Mouse (Mus musculus) lung, postnatal 36 days (tissue): ENCODE data around the gene St6galnac6.
A peak's percentile ranks its signal among the peaks of the same experiment; 100 is the strongest.

Experiments used
- DNase-seq: peaks from one replicate; pipeline ENCODE4 v3.0.0; 2022; ENCODE audit warnings: mixed read lengths

The St6galnac6 gene

DNA sequence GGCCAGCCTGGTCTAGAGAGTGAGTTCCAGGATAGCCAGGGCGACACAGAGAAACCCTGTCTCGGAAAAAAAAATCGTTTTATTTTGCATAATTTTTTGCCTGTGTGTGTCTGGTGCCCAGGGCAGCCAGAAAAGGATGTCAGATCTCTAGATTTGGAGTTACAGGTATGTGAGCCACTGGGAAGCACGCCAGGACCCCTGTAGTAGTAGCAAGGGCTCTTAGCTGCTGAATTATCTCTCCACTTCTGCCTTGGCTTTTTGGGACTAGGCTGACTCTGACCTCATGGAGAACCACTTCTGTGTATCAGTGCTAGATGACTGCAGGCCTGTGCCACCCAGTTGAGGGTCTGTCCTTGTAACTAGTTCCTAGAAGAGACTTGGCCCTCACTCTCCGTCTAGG is 42.3 kb downstream of the St6galnac6 start:
- DNase-seq = no peak

DNA sequence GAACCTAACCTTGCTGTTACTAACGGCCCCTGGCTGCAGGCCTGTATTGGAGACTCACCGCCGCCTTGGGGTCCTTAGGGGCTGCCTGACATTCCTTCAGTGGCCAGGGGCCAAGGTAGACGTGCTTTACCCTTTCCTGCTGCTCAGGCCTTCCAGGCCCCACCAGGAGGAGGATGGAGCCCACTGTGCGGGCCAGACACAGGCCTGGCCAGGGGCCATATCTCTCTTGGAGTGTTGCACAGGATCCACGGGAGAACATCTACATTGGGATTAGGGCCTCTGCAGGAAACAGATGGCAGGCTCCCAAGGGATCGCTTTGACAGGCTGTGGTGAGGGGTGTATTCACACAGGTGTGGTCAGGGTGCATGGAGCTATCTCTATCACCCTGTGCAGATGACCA is 43.3 kb downstream of the St6galnac6 start:
- DNase-seq = no peak

DNA sequence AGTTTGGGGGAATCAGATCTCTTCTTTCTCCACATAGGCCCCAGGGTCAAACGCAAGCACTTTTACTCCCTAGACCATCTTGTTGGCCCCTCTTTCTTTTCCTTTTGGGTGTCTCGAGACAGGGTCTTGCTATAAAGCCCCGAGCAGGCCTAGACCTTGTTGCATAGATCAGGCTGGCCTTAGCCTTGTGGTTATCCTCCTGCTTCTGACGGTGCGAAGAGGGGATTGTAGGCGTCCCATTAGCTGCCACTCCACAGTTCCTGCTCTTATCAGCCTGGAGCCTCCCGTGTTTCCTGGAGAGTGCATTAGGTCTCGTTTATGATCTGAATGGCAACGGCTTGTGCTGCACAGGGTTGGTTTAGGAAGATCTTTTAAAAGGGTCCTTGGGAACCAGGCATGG is 44.6 kb downstream of the St6galnac6 start:
- no peak for DNase-seq

DNA sequence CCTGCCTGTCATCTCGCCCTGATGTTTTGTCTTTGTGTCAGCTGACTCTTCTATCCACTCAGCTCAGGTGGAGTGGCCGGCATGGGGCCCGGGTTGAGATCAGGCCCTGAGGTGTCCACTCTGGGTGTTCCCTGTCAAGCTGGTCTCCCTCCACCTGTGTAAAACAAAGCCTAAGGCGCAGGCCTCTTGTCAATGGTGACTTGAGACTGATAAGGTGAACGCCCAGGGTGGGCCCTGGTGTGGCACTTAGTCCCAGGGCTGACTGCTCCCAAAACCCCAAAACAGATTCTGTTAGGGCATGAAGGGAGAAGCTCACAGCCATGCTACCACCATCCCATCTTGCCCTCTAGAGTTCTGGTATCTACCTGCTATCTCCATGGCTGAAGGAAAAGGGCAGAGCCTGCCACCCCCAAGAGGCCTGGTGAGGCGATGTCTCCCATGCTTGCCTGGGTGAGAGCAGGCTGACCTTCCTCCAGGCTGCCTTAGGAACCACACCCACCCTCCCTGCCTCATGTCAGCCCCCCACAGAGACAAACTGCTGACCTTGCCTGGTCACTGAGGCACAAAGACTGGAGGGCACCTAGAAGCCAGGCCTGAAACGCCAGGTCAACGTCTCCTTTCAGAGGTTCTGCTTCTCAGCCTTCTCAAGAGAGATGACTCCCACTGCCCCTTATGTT is 45.4 kb downstream of the St6galnac6 start:
- DNase-seq = no peak

DNA sequence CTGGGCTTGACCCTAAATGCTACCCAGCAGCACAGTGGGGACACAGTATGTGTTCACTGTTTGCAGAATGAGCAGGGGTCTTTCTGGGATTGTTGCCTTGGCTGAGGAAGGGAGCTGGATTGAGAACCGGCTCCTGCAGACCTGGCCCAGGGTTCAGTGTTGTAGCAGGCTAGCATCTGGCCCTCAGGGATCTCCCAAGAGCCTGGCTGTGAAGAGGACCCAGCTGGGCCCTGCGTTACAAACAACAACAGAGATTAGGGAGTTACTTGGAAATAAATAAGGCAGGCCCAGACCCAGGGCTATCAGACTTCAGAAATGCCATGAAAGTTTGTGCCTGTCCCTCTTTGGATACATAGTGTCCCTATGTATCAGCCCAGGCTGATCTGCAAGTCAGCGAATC is 46.1 kb downstream of the St6galnac6 start:
- no peak for DNase-seq

DNA sequence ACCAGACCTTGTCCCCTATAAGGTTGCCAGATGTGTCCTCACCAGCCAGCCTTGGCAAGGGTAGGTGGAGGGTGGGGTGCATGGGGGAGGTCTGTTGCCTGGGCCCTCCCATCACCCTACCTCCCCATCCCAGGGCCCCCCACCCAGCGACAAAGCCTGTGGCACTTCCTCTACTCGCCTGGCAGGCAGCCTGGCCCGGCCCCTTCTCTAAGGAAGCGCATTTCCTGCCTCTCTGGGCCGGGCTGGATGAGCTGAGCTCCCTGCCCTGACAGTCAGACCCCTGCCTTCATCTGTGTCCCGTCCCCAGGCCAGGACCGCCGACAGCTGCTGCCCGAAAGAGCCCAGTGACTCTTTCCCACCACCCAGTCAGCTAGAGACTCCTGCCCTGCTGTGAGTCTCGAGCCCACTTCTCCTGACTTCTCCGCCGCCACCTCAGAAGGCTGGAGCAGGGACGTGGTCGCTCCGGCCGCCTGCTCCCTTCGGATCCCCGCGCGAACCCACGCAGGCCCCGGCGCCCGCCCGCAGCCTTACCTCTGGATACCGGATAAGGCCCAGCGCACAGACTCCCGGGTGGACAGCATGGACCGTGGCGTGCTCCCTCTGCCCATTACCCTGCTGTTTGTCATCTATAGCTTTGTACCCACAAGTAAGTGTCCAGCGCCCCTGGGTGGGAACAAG is 47.0 kb downstream of the St6galnac6 start, which contains the start of gene Eng:
Eng (plus strand) TSS at position 217 of the 678 bp plus-strand sequence.
- DNase-seq = peak; percentile 92

DNA sequence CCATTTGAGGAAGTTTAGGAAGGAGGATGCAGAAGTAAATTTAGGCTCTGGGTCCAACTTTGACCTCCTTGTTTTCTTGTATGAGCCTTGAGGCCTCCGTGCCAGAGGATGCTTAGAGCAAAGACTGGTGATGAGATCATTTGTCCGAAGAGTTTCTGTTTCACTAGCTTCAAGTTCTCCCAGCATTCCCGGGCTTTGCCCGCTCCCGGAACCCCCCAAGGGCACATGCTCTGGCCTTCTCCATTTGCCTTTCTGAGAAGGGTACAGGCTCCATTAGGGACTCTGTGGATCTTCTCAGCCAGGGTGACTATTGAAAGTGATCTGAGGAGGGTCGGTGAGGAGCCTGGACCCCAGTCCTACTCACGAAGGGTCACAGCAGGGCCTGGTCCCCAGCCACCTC is 47.9 kb downstream of the St6galnac6 start:
- DNase-seq = no peak

DNA sequence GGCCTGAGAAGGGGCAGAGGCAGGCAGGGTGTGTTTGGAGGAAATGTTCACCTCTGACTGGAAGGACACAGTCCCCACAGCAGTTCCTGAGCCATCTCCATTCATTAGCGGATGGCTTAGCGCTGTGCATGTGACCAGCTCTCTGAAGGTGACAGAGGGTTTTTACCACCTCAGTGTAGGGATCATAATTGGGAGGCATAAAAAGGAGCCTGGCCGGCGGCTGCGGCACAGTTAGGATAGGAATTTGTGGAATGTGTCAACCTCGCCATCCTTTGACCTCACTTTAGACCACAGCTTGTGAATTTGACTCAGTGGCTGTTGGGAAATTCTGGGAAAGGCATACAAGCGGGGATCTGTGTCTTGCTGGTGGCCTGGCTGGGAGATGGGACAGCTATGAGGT is 54.3 kb downstream of the St6galnac6 start:
- no peak for DNase-seq

DNA sequence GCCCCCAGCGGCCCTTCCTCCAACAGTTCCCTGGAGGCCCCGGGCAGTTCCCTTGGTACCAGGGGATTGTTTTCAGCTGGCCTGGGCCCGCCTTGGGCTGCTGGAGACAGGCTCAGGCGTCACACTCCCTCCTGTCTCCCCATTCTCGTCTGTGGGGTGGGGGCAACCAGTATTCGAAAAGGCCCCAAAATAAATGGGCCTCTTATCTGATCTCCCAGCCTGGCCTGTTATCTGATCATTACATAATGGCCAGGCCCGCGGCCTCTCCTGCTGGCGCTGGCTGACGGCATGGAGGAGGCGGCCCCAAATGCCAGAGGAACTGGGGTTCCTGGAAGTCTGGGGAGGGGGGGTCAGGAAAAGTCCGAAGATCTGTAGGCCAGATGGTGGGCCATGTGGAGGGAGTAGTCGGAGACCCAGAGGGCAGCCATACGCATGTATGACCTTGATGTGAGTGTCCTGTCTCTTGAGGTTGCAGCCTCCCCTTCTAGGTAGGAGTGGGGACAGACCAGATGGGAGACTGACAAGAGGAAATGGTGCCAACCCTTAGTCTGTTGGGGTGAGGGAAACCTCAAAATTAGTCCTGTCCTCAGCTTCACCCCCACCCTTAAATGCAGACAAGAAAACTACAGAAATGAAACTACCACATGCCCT is 55.4 kb downstream of the St6galnac6 start:
- peak; percentile 80 for DNase-seq

DNA sequence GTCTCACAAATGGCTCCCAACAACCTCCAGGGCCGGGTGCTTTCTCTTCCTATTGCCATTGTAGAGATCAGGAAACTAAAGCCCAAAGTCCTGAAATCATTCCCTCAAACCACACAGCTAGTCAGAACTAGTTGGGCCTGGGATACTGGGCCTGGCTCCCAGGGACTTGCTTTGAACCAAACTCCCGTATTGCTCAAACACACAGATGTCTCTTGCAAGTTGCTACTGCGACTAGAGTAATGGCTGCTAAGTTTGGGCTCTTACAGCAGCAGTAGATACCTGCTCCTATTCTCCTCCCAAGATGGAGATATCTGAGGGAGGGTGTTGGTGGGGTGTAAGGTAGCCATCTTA is 55.9 kb downstream of the St6galnac6 start:
- no peak for DNase-seq

DNA sequence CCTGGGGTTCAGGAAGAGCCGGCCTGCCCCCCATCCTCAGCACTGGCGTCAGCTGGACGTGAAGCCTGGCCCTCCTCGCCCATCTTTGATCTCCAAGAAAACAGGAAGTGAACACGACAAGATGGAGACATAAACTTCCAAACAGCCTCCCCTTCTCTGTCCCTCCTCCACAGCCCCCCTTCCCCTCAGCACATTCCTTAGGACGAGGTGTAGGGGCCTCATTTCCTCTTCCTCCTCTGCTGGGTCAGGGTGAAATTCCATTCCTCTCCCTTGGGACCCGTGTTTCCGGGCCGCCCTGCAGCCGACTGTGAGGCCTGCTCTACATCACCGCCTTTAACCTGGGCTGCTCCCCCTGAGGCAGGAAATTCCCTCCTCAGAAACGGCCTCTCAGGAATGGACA is 56.3 kb downstream of the St6galnac6 start:
- peak; percentile 77 for DNase-seq

DNA sequence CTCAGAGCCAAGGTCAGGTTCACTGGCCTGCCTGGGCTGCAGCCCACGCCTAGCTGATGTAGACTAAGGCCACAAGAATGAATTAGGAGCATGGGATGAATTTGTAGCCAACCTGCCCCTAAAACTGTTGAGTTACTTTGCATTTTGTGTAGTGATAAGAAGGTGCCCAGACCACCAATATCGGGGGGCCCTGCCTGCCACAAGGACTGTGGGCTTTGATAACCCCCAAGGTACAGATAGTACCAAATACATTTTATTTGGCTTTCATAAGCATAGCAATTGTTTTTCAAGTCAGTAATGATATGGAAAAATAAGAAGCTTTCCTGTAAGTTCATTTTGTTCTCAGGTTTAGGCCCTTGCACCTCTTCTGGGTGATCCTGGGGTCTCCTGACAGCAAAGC is 59.4 kb downstream of the St6galnac6 start:
- DNase-seq = no peak

DNA sequence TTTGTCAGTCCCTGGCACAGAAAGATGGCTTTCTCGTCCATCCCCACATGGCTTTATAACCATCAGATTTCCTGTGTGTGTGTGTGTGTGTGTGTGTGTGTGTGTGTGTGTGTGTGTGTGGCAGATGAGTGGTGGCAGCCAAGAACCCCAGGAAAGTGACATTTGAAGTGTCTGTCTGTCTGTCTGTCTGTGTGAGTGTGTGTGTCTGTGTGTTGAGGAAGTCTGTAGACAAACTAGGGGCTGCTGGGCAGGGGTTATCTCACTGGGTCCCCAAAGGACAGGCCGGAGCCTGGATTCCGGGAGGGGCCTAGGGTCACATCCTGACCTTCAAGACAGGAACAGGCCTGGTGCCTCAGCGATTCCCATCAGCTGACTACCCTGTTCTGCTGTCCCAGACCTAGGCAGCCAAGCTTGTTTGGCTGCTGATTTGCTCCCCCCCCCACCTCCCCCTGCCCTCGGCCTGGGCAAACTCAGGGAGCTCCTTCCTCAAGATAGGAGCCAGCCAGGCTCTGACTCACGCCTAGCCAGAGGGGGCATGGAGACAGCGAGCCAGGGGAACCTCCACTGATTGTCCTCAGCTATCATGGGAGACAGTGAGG is 62.1 kb downstream of the St6galnac6 start:
- DNase-seq = peak; percentile 86

DNA sequence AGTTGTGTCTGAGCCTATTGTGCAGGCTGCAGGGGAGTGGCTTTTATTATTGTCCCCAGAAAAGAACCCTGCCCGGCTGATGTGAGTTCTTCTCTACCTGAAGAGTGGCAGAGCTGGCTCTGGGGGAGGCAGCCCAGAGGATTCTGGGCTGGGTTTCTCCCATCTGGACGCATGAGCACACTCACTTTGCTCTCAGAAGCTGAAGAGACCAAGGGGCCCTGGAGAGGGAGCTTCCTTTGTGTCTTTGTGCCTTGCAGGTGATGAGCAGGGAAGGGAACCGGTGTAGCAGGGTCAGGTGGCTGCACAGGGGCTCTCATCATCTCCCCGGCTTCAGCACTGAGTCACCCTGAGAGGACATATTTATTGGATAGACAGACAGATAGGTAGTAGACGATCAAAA is 62.8 kb downstream of the St6galnac6 start:
- no peak for DNase-seq

DNA sequence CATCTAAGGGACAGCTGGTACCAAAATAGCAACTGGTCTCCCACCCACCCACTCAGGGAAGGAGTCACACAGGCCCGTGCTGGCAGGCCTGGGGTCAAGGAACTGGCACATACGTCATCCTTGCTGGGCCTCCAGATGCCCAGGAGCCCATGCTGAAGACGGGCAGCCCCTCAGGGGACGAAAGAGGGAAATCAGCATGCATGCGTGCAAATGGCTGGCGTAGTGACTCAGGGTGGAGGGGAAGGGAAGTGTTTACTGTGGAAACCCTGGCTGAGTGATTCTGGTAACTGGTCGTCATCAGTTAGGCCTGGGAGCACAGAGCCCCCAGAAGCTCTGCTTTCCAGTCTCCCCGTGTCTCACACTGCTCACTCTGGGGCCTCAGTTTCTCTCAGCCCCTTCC is 65.8 kb downstream of the St6galnac6 start:
- no peak for DNase-seq

DNA sequence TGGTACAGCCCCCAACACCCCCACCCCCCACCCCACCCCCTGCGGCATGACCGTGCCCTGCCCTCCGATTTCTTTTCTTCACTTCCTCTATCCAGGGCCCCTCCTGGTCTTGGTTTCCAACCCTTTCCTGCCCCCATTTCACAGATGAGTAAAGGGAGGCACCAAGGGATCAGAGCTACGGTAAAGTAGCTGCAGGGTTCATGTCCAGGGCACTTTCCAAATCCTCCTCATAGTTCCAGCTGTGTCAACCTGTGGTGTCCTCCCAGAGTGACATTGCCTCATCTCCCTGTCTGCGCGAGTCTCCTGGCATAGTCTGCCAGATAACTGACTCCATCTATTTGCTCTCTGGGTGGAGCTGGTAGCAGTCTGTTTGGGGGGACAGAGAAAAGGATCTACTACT is 66.3 kb downstream of the St6galnac6 start:
- DNase-seq = no peak

DNA sequence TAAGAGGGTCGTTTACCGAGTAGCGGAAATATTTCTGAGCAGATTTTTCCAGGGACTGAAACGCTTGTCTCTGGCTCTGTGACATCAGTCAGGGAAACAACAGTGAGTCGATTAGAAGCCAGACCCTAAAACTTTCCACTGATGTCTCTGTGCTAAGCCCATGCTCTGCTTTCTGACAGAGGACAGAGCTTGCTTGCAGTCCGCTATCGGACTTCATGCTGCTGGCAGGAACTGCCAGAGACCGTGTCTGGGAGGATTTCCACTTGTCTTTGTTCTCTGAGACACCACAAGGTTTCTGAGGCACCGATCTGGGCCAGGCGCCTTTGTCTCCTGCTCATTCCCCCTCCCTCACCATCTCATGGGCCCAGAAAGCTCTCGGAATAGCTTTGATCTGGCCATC is 68.3 kb downstream of the St6galnac6 start:
- DNase-seq = no peak

DNA sequence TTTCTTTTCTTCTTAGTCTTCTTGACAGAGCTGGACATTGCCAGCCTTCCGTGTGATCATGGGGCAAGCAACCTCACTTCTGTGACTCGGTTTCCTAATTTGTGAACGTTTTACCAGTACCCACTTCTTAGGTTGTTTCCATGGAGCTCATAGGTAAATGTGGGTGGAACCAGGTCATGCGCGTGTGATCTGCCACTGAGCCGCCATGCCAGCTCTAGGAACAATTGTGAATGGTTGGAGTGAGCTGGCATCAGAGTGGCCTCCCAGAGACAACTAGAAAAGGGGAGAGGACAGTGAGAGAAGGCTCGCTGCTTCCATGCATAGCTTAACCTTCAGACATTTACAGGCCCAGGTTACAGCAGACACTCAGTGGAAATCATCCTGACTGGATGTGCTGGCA is 68.7 kb downstream of the St6galnac6 start:
- no peak for DNase-seq

DNA sequence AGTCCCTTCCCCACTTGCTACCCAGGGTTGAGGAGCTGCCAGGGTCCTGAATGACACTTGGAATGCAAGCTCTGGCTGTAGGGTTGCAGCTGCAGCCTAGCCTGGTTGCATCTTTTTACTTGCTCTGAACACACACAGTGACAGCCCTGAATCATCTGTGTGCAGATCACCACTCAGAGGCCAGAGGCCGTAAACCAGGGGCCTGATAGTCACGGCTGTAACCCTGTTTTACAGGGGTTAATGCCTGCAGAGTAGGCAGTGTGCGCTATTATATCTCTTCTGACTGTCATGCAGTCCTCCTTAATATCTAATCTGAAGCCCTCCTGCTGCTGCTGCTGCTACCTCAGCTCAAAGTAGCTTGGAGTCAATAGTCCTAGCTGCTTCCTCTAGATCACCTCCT is 70.4 kb downstream of the St6galnac6 start:
- no peak for DNase-seq
